Mouse (Mus musculus): ENCODE measurements around the gene Fgf22. TPM values are rescaled to one million over a fixed set of nuclear protein-coding genes. Genes with fewer than 3 reads are reported as not detected.

The Fgf22 gene
- polyA plus RNA-seq, 1 experiment, result not detected

DNA sequence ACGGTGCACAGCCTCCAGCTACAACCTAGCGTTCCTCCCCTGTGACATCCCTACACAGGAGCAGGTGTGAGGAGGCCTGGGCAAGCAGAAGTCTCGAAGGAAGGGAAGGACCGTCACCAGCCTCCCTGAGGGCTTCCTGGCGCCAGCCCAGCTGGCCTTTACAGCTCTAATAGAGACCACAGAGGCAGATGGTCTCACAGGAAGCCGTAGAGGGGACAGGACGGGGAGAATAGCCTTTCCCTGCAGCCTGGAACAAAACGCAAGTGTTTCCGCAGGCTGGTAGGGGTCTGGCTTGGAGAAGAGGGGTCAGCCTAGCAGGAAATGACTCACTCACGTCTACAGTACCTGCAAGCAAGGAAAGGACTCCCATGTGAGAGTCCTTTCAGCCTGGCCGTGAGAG lies 53.0 kb downstream of the Fgf22 start:
- TF ChIP-seq CTCF (IDR thresholded peaks at IDR 0.05; ENCODE audit: borderline replicate concordance, insufficient read depth, low read length) (no peak), POLR2A (IDR thresholded peaks at IDR 0.05; ENCODE audit: low read depth, low read length) (no peak)
- no peaks in the 10 kb centered on the region for H3K4me1 ChIP-seq (ENCODE audit: control insufficient read depth, insufficient read depth, low read length)
- no peak overlapping the region for H3K4me3 ChIP-seq (ENCODE audit: insufficient read depth, low read length)
- H3K27ac ChIP-seq (ENCODE audit: insufficient read depth, low read length), result no peak overlapping the region

Other genes starting within 250 kb of the Fgf22 start
- gene Plpp2, start 221.3 kb upstream of the Fgf22 start, polyA plus RNA-seq (2011; ENCODE audit: insufficient read length, low read depth, missing spikeins), result 23.5 and 39.4 TPM in 2 replicates
- 24.7 and 33.6 TPM in 2 replicates for gene Mier2, start 199.9 kb upstream of the Fgf22 start, polyA plus RNA-seq (2011; ENCODE audit: insufficient read length, low read depth, missing spikeins)
- gene Theg, start 167.7 kb upstream of the Fgf22 start, polyA plus RNA-seq (2011; ENCODE audit: insufficient read length, low read depth, missing spikeins), result not detected in 2 replicates
- gene C2cd4c, start 141.1 kb upstream of the Fgf22 start, polyA plus RNA-seq (2011; ENCODE audit: insufficient read length, low read depth, missing spikeins), result 0.19 TPM in 1 of 2 replicates, not detected in the other
- gene Shc2, start 117.2 kb upstream of the Fgf22 start, polyA plus RNA-seq (2011; ENCODE audit: insufficient read length, low read depth, missing spikeins), result 15.0 and 18.7 TPM in 2 replicates
- gene Odf3l2, start 109.3 kb upstream of the Fgf22 start, polyA plus RNA-seq (2011; ENCODE audit: insufficient read length, low read depth, missing spikeins), result not detected in 2 replicates
- not detected in 2 replicates for gene Madcam1, start 90.5 kb upstream of the Fgf22 start, polyA plus RNA-seq (2011; ENCODE audit: insufficient read length, low read depth, missing spikeins)
- gene Tpgs1, start 85.7 kb upstream of the Fgf22 start, polyA plus RNA-seq (2011; ENCODE audit: insufficient read length, low read depth, missing spikeins), result 15.5 and 16.0 TPM in 2 replicates
- 117 and 149 TPM in 2 replicates for gene Cdc34, start 72.9 kb upstream of the Fgf22 start, polyA plus RNA-seq (2011; ENCODE audit: insufficient read length, low read depth, missing spikeins)
- 0.65 TPM in 1 of 2 replicates, not detected in the other for gene Gzmm, start 66.1 kb upstream of the Fgf22 start, polyA plus RNA-seq (2011; ENCODE audit: insufficient read length, low read depth, missing spikeins)
- 766 and 774 TPM in 2 replicates for gene Bsg, start 50.6 kb upstream of the Fgf22 start, polyA plus RNA-seq (2011; ENCODE audit: insufficient read length, low read depth, missing spikeins)
- gene Hcn2, start 38.4 kb upstream of the Fgf22 start, polyA plus RNA-seq (2011; ENCODE audit: insufficient read length, low read depth, missing spikeins), result 0.91 and 1.9 TPM in 2 replicates
- gene Polrmt, start 8.5 kb upstream of the Fgf22 start, polyA plus RNA-seq (2011; ENCODE audit: insufficient read length, low read depth, missing spikeins), result 14.9 TPM in 2 replicates
- gene Rnf126, start 11.9 kb downstream of the Fgf22 start, polyA plus RNA-seq (2011; ENCODE audit: insufficient read length, low read depth, missing spikeins), result 38.4 and 39.5 TPM in 2 replicates
- 21.9 and 42.7 TPM in 2 replicates for gene Fstl3, start 22.2 kb downstream of the Fgf22 start, polyA plus RNA-seq (2011; ENCODE audit: insufficient read length, low read depth, missing spikeins)
- gene Prss57, start 35.9 kb downstream of the Fgf22 start, polyA plus RNA-seq (2011; ENCODE audit: insufficient read length, low read depth, missing spikeins), result not detected in 2 replicates
- gene Palm, start 38.5 kb downstream of the Fgf22 start, polyA plus RNA-seq (2011; ENCODE audit: insufficient read length, low read depth, missing spikeins), result 45.2 and 54.0 TPM in 2 replicates
- not detected in 2 replicates for gene Misp, start 65.9 kb downstream of the Fgf22 start, polyA plus RNA-seq (2011; ENCODE audit: insufficient read length, low read depth, missing spikeins)
- gene Ptbp1, start 99.4 kb downstream of the Fgf22 start, polyA plus RNA-seq (2011; ENCODE audit: insufficient read length, low read depth, missing spikeins), result 351 and 422 TPM in 2 replicates
- not detected in 2 replicates for gene Prtn3, start 119.4 kb downstream of the Fgf22 start, polyA plus RNA-seq (2011; ENCODE audit: insufficient read length, low read depth, missing spikeins)
- gene Plppr3, start 119.6 kb downstream of the Fgf22 start, polyA plus RNA-seq (2011; ENCODE audit: insufficient read length, low read depth, missing spikeins), result 3.1 and 4.9 TPM in 2 replicates
- not detected in 2 replicates for gene Elane, start 131.2 kb downstream of the Fgf22 start, polyA plus RNA-seq (2011; ENCODE audit: insufficient read length, low read depth, missing spikeins)
- not detected in 2 replicates for gene Cfd, start 135.8 kb downstream of the Fgf22 start, polyA plus RNA-seq (2011; ENCODE audit: insufficient read length, low read depth, missing spikeins)
- gene Med16, start 153.8 kb downstream of the Fgf22 start, polyA plus RNA-seq (2011; ENCODE audit: insufficient read length, low read depth, missing spikeins), result 15.2 and 16.1 TPM in 2 replicates
- not detected in 2 replicates for gene Gm26602, start 155.8 kb downstream of the Fgf22 start, polyA plus RNA-seq (2011; ENCODE audit: insufficient read length, low read depth, missing spikeins)
- gene Kiss1r, start 161.9 kb downstream of the Fgf22 start, polyA plus RNA-seq (2011; ENCODE audit: insufficient read length, low read depth, missing spikeins), result 0.44 TPM in 1 of 2 replicates, not detected in the other
- gene R3hdm4, start 166.1 kb downstream of the Fgf22 start, polyA plus RNA-seq (2011; ENCODE audit: insufficient read length, low read depth, missing spikeins), result 66.3 and 86.3 TPM in 2 replicates
- 5.2 and 6.0 TPM in 2 replicates for gene Arid3a, start 172.0 kb downstream of the Fgf22 start, polyA plus RNA-seq (2011; ENCODE audit: insufficient read length, low read depth, missing spikeins)
- gene Wdr18, start 205.1 kb downstream of the Fgf22 start, polyA plus RNA-seq (2011; ENCODE audit: insufficient read length, low read depth, missing spikeins), result 29.2 and 29.3 TPM in 2 replicates
- gene Grin3b, start 215.6 kb downstream of the Fgf22 start, polyA plus RNA-seq (2011; ENCODE audit: insufficient read length, low read depth, missing spikeins), result 0.15 and 0.16 TPM in 2 replicates
- gene Tmem259, start 229.3 kb downstream of the Fgf22 start, polyA plus RNA-seq (2011; ENCODE audit: insufficient read length, low read depth, missing spikeins), result 73.4 and 78.1 TPM in 2 replicates
- gene Cnn2, start 233.5 kb downstream of the Fgf22 start, polyA plus RNA-seq (2011; ENCODE audit: insufficient read length, low read depth, missing spikeins), result 642 and 721 TPM in 2 replicates
- 3.5 and 4.0 TPM in 2 replicates for gene Abca7, start 241.4 kb downstream of the Fgf22 start, polyA plus RNA-seq (2011; ENCODE audit: insufficient read length, low read depth, missing spikeins)